Mouse (Mus musculus) c-Kit-positive CD71-negative TER-119-negative erythroid progenitor cells, embryonic 14.5 days (primary cell): Measurements from ENCODE around the gene Mindy2.
"Not testable (repeated sequence)": the region's sequence is repeated elsewhere in the genome, so short reads cannot be mapped to it uniquely, and the experiment has no call there.

Experiments
- DNase-seq: peaks from one replicate; pipeline ENCODE4 v3.0.0-alpha.2; 2013; ENCODE audit warnings: low read depth

The Mindy2 gene

DNA sequence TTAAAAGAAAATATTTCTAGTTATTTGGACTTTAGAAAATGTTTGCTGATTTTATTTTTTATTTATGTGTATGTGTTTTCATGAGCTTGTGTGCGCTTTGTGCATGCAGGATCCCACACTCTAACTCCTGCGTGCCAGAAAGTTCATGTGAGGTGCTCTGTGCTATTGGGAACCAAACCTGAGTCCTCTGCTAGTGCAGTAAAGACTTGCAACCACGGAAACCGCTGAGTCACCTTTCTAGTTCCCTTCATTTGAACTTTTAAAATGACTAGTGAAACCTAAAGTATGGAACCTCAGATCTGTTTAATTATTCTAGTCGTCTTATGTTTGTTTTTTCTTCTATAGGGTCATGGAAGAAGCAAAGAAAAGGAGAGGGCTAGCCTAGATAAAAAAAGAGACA, 76.0 kb downstream of the Mindy2 start:
- no peak for DNase-seq

DNA sequence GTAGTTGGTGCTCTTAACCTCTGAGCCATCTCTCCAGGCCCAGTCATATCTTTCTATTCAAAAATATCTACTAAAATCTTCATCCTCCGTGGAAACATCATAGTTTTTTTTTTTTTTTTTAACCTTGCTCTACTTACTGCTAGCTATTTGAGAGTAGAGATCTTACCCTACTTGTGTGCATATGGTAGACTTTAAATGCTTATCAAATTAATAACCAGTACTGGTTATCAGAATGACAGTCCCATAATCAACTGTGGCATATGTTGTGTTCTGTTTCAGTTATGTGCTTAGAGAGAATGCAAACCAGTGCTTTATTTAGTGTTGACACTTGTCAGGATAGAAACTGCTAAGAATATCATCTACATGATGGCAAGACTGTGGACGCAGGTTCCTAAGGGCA, 78.9 kb downstream of the Mindy2 start:
- DNase-seq = no peak

DNA sequence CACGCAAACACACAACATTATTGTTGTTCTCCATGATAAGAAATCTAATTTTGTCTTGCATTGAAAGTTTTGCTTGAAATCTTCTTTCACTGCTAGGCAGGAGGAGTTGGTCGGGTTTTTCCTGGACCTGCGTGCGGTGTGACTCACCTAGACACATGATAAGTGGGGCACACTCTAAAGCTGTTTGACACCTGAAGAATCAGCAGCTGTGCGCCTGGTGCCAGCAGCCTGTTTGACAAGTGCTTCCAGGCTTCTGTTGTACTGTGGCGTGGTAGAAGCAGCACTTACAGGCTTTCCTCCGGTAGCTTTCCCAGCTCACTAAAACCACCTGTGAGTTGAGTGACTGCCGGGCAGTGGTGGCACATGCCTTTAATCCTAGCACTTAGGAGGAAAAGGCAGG, 86.6 kb downstream of the Mindy2 start:
- no peak for DNase-seq

DNA sequence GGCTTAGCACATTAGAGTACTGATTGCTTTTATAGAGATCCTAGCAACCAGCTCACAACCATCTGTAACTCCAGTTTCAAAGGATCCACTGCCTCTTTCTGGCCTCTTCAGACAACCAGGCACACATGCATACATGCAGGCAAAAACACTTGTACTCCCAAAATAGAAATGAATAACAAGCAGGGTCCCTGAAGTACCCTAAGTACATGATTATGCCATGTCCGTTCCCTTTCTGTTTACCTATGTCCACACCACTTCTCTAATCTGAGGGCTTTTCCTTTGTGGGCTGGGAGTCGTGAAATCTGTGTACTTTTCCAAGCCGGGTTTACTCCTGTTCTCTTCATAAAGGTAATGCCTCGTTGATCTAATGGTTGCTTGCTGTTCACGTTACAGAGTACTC, 89.3 kb downstream of the Mindy2 start:
- no peak for DNase-seq

DNA sequence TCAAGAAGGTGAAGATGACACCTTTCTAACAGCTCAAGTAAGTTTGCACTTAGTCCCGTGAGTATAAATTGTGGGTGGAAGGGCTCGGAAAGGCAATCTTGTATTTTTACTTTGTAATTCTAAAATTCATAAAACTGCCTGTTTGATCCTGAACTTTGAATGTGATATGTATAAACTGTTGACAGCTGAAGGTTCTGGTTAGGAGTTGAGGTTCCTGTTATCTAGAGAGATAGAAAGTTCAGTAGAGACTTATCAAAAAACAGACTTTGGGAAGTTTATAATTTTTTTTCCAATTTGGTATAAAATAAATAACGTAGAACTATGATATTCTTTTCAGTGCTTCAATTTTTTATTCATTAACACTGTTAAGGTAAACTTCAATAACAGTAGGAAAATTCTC, 94.1 kb downstream of the Mindy2 start:
- DNase-seq = no peak

DNA sequence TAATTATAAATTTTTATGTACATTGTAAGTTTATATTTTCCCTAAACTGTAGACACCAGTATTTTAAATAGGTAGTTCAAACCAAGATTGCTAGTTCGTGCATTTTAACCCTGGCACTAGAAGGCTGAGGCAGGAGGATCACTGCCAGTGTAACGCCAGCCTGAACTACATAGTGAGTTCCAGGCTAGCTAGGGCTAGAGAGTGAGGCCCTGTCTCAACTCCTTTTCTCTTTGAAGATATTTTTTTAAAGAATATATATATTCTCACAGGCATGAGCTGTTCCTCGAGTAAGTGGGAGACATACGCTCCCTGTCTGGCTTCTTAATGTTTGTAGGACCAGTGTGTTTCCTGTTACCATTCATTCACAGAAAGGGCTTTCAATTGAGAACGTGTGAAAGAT, 100.2 kb downstream of the Mindy2 start:
- DNase-seq = no peak

DNA sequence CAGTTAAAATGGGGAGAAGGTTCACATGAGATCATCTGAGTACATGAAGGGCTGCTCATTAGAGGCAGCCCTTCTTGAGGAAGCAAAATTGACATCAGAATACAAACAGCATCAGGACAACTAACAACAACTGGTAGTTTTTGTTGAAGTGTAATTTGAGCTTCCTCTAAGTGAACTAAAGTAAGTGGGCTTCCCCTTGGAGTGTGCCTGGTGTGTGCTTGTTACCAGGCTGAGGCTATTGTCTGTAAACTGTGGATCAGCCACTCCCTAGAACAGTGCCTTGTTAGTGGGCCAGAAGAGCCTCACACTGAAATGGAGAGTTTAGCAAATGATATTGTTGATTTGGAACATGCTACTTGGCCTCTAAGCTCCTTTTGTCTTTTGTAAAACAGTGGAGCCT, 101.5 kb downstream of the Mindy2 start:
- no peak for DNase-seq

DNA sequence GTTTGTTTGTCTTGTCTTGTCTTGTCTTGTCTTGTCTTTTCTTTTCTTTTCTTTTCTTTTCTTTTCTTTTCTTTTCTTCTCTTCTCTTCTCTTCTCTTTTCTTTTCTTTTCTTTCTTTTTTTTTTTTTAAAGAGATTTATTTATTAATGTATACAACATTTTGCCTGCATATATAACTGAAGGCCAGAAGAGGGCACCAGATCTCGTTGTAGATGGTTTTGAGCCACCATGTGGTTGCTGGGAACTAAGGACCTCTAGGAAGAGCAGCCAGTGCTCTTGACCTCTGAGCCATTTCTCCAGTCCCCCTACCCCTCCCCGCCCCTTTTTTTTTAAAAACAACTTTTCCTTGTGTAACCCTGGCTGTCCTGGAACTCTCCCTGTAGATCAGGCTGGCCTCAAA, 104.7 kb downstream of the Mindy2 start:
- DNase-seq = not testable (repeated sequence)

DNA sequence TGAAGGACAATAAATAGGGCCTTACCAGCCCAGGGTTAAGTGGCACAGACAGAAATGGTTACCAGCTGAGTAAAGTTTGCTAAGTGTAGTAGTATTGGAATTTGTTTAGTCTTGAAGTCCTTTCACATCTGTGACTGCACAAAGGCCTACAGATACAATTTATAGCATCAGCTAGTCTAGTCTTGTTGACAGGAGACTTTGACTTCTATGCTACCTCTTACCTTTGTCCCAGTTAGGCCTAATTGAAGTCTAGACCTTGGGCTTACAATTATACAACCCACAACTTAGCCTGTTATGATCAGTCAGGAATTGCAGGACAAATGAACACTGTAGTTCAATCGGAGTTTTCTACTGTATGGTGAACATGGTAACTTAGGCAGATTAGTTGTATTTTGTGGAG, 105.5 kb downstream of the Mindy2 start:
- no peak for DNase-seq
